Mouse (Mus musculus) spleen, adult 2 months (tissue): Measurements from ENCODE around the gene Rere.
"Not testable (repeated sequence)": the region's sequence is repeated elsewhere in the genome, so short reads cannot be mapped to it uniquely, and the experiment has no call there.

Source experiments
- CTCF ChIP-seq: fragments of 200-500 bp; IDR thresholded peaks from 2 replicates; pipeline ENCODE4 v1.5.1; 2011; ENCODE audit warnings: mild to moderate bottlenecking, inconsistent platforms; ENCODE audit not compliant: insufficient read depth, insufficient read length, insufficient replicate concordance; ENCODE audit errors: extremely low read depth
- POLR2A ChIP-seq: fragments of 200-500 bp; IDR thresholded peaks from 2 replicates; pipeline ENCODE4 v1.6.1; 2011; ENCODE audit warnings: low read depth, low read length, inconsistent platforms

DNA sequence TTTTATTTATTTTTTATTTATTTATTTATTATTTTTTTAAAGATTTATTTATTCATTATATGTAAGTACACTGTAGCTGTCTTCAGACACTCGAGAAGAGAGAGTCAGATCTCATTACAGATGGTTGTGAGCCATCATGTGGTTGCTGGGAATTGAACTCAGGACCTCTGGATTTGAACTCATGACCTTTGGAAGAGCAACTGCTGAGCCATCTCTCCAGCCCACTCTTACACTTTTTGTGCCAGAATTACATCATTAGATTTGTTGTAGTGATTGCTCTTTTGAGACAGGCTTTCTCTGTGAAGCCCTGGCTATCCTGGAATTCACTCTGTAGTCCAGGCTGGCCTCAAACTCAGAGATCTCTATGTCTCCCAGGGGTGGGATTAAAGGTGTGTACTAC lies 6.0 kb downstream of the Rere start:
- not testable (repeated sequence) for TF ChIP-seq CTCF, POLR2A
